Mouse (Mus musculus): Measurements from ENCODE around the gene Slc38a3.

DNA sequence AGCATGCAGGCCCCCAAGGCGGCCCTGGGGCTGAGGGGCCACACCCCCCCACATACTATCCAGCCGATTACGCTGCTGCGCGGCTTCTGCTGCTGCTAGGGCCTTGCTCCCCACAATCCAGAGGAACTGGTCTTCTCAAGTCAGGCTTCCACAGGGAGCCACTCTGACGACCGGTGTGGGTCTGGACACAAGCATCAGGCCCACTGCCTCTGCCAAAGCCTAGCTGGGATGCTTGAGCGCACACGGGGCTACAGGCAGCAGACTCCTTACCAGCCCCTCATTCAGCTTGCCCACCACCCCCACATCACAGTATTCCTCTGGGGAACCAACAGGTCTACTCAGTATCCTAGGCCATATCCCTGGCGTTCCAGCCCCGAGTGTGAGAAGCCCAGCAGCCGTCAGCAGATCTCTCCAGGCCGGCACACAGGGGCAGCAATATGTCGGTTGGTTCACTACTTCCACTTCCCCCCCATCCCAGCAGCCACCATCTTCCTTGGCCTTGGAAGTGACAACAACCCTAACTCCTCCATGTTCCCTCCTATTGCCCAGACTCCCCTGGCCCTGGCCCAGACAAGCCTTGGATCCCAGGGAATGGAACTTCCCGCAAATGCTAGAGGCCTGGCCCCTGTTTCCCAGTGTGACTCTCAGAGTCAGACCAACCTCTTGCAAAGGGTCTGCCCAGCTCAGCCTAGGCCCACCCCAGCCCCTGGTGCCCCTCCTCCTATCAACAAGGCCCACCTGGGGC lies 35.5 kb downstream of the Slc38a3 start:
- TF ChIP-seq POLR2A (IDR thresholded peaks at IDR 0.05; ENCODE audit: insufficient read depth, low read depth, low read length) = no peak
- no peak for TF ChIP-seq CTCF (IDR thresholded peaks at IDR 0.05; ENCODE audit: insufficient read depth, low read depth, low read length)
